Mouse (Mus musculus): Measurements from ENCODE around the gene Prpf6.

GRCm38 (mm10) chr2:181590471-181590870, 1.2 kb upstream of the Prpf6 start:
- TF ChIP-seq CTCF (IDR thresholded peaks at IDR 0.05): no peak
- no peak for TF ChIP-seq EP300 (IDR thresholded peaks at IDR 0.05)

Measured in lung, postnatal 0 days (tissue).